Mouse (Mus musculus): ENCODE data around the gene Adam1b. TPM values are rescaled to one million over a fixed set of nuclear protein-coding genes. Genes with fewer than 3 reads are reported as not detected.
"Not testable (repeated sequence)": the region's sequence is repeated elsewhere in the genome, so short reads cannot be mapped to it uniquely, and the experiment has no call there.

Gene Adam1b
- polyA plus RNA-seq, 1 experiment from 2014 or later: 0.05 TPM

GRCm38 (mm10) chr5:121535116-121535515, 31.9 kb upstream of the Adam1b start:
- no peaks in the 10 kb centered on the region for H3K9me3 ChIP-seq
- no peak overlapping the region for H3K4me3 ChIP-seq (replicated peaks)
- no peaks in the 10 kb centered on the region for H3K4me1 ChIP-seq
- no peak overlapping the region for H3K9ac ChIP-seq
- peak; percentile 43; the same call in 1 of the 2 replicates for ATAC-seq (ENCODE audit: insufficient read depth, low FRiP score, low read depth)
- H3K4me2 ChIP-seq: no peak overlapping the region
- H3K27me3 ChIP-seq (replicated peaks): no peaks in the 10 kb centered on the region
- no peak overlapping the region for H3K27ac ChIP-seq
- H3K36me3 ChIP-seq: peaks cover 56% of the 10 kb centered on the region
- 86% methylated on average over 3 of the region's 3 CpGs for WGBS

GRCm38 (mm10) chr5:121534521-121534920, 31.3 kb upstream of the Adam1b start:
- Histone ChIP-seq H3K36me3 (peaks cover 56% of the 10 kb centered on the region), H3K27ac (no peak overlapping the region), H3K9ac (no peak overlapping the region), H3K4me3 (replicated peaks) (no peak overlapping the region), H3K9me3 (no peaks in the 10 kb centered on the region), H3K4me1 (no peaks in the 10 kb centered on the region), H3K4me2 (no peak overlapping the region), H3K27me3 (replicated peaks) (no peaks in the 10 kb centered on the region)
- WGBS: 88% methylated on average over 5 of the region's 5 CpGs
- no peak for ATAC-seq (ENCODE audit: insufficient read depth, low FRiP score, low read depth)

- Histone ChIP-seq H3K4me3 (replicated peaks) (no peak overlapping the region), H3K4me1 (no peaks in the 10 kb centered on the region), H3K36me3 (peaks cover 58% of the 10 kb centered on the region), H3K9ac (no peak overlapping the region), H3K4me2 (no peak overlapping the region), H3K27me3 (replicated peaks) (no peaks in the 10 kb centered on the region), H3K9me3 (no peaks in the 10 kb centered on the region), H3K27ac (no peak overlapping the region)
- WGBS: 83% methylated on average over 8 of the region's 8 CpGs
- ATAC-seq (ENCODE audit: insufficient read depth, low FRiP score, low read depth): no peak
These were observed 23.7 kb upstream of the Adam1b start for GRCm38 (mm10) chr5:121526961-121527360.

GRCm38 (mm10) chr5:121526526-121526925, 23.3 kb upstream of the Adam1b start:
- Histone ChIP-seq H3K4me1 (no peaks in the 10 kb centered on the region), H3K9me3 (no peaks in the 10 kb centered on the region)

GRCm38 (mm10) chr5:121525774-121526450, 22.7 kb upstream of the Adam1b start:
- 76% methylated on average over 14 of the region's 14 CpGs for WGBS
- Histone ChIP-seq H3K4me3 (replicated peaks) (no peak overlapping the region), H3K4me2 (no peak overlapping the region), H3K4me1 (no peaks in the 10 kb centered on the region), H3K27me3 (replicated peaks) (no peaks in the 10 kb centered on the region), H3K9ac (no peak overlapping the region), H3K9me3 (no peaks in the 10 kb centered on the region), H3K27ac (no peak overlapping the region), H3K36me3 (peaks cover 54% of the 10 kb centered on the region)
- ATAC-seq (ENCODE audit: insufficient read depth, low FRiP score, low read depth): no peak

More at GRCm38 (mm10) chr5:121526526-121526925, 23.3 kb upstream of the Adam1b start:
- Histone ChIP-seq H3K9ac (no peak overlapping the region), H3K36me3 (peaks cover 57% of the 10 kb centered on the region), H3K4me3 (replicated peaks) (no peak overlapping the region), H3K27me3 (replicated peaks) (no peaks in the 10 kb centered on the region), H3K27ac (no peak overlapping the region), H3K4me2 (no peak overlapping the region)
- WGBS: 84% methylated on average over 7 of the region's 7 CpGs
- ATAC-seq (ENCODE audit: insufficient read depth, low FRiP score, low read depth): no peak

- not testable (repeated sequence) for H3K4me2 ChIP-seq; H3K4me1 ChIP-seq; H3K9me3 ChIP-seq; ATAC-seq (ENCODE audit: insufficient read depth, low FRiP score, low read depth); H3K4me3 ChIP-seq (replicated peaks); H3K27me3 ChIP-seq (replicated peaks); H3K9ac ChIP-seq; H3K27ac ChIP-seq
- 85% methylated on average over 11 of the region's 17 CpGs for WGBS
- peaks cover 24% of the 10 kb centered on the region for H3K36me3 ChIP-seq
These were observed 16.5 kb upstream of the Adam1b start for GRCm38 (mm10) chr5:121519758-121520157.

- peaks cover 17% of the 10 kb centered on the region; the same call in 1 of the 2 replicates for H3K36me3 ChIP-seq
These were observed 15.7 kb upstream of the Adam1b start for GRCm38 (mm10) chr5:121518983-121519382.

GRCm38 (mm10) chr5:121510009-121510408, 6.8 kb upstream of the Adam1b start:
- no peaks in the 10 kb centered on the region for H3K9me3 ChIP-seq
- 69% methylated on average over 7 of the region's 7 CpGs for WGBS
- no peak for ATAC-seq (ENCODE audit: insufficient read depth, low FRiP score, low read depth)
- H3K27ac ChIP-seq: no peak overlapping the region
- no peak overlapping the region for H3K4me3 ChIP-seq (replicated peaks)
- no peaks in the 10 kb centered on the region for H3K27me3 ChIP-seq (replicated peaks)
- no peaks in the 10 kb centered on the region for H3K36me3 ChIP-seq
- H3K4me2 ChIP-seq: no peak overlapping the region
- H3K4me1 ChIP-seq: no peaks in the 10 kb centered on the region
- no peak overlapping the region for H3K9ac ChIP-seq

More at GRCm38 (mm10) chr5:121518983-121519382, 15.7 kb upstream of the Adam1b start:
- H3K4me3 ChIP-seq (replicated peaks): no peak overlapping the region
- no peak overlapping the region for H3K27ac ChIP-seq
- no peak for ATAC-seq (ENCODE audit: insufficient read depth, low FRiP score, low read depth)
- H3K27me3 ChIP-seq (replicated peaks): no peaks in the 10 kb centered on the region
- no peak overlapping the region for H3K9ac ChIP-seq
- no peaks in the 10 kb centered on the region for H3K4me1 ChIP-seq
- no peaks in the 10 kb centered on the region for H3K9me3 ChIP-seq
- H3K4me2 ChIP-seq: no peak overlapping the region
- WGBS: 85% methylated on average over 9 of the region's 9 CpGs

- Histone ChIP-seq H3K9me3 (no peaks in the 10 kb centered on the region), H3K27ac (no peak overlapping the region), H3K36me3 (no peaks in the 10 kb centered on the region), H3K27me3 (replicated peaks) (no peaks in the 10 kb centered on the region), H3K4me2 (no peak overlapping the region), H3K9ac (no peak overlapping the region), H3K4me3 (replicated peaks) (no peak overlapping the region), H3K4me1 (no peaks in the 10 kb centered on the region)
- no peak for ATAC-seq (ENCODE audit: insufficient read depth, low FRiP score, low read depth)
- 69% methylated on average over 1 of the region's 1 CpGs for WGBS
These were observed 3.6 kb upstream of the Adam1b start for GRCm38 (mm10) chr5:121506846-121507245.

GRCm38 (mm10) chr5:121501424-121501996, 1.7 kb downstream of the Adam1b start:
- not testable (repeated sequence) for H3K4me1 ChIP-seq; H3K27me3 ChIP-seq (replicated peaks); H3K4me3 ChIP-seq (replicated peaks); H3K9me3 ChIP-seq; ATAC-seq (ENCODE audit: insufficient read depth, low FRiP score, low read depth); H3K4me2 ChIP-seq; H3K36me3 ChIP-seq; H3K27ac ChIP-seq; H3K9ac ChIP-seq
- WGBS: 60% methylated on average over 11 of the region's 17 CpGs

- ATAC-seq (ENCODE audit: insufficient read depth, low FRiP score, low read depth): no peak
- H3K9me3 ChIP-seq: no peaks in the 10 kb centered on the region
- H3K9ac ChIP-seq: no peak overlapping the region
- H3K4me3 ChIP-seq (replicated peaks): no peak overlapping the region
- no peak overlapping the region for H3K27ac ChIP-seq
- H3K4me1 ChIP-seq: no peaks in the 10 kb centered on the region
- WGBS: 58% methylated on average over 7 of the region's 7 CpGs
- H3K4me2 ChIP-seq: no peak overlapping the region
- H3K27me3 ChIP-seq (replicated peaks): no peaks in the 10 kb centered on the region
- no peaks in the 10 kb centered on the region for H3K36me3 ChIP-seq
These were observed 2.5 kb downstream of the Adam1b start for GRCm38 (mm10) chr5:121500719-121501118.

- no peaks in the 10 kb centered on the region for H3K4me1 ChIP-seq
- no peak overlapping the region for H3K4me3 ChIP-seq (replicated peaks)
- no peak overlapping the region for H3K4me2 ChIP-seq
- no peaks in the 10 kb centered on the region for H3K27me3 ChIP-seq (replicated peaks)
- no peaks in the 10 kb centered on the region for H3K9me3 ChIP-seq
- no peak overlapping the region for H3K9ac ChIP-seq
- ATAC-seq (ENCODE audit: insufficient read depth, low FRiP score, low read depth): no peak
- no peaks in the 10 kb centered on the region for H3K36me3 ChIP-seq
- no peak overlapping the region for H3K27ac ChIP-seq
- 69% methylated on average over 8 of the region's 8 CpGs for WGBS
These were observed 9.9 kb downstream of the Adam1b start for GRCm38 (mm10) chr5:121493305-121493704.

Measured in stomach, embryonic 15.5 days (tissue).